Mouse (Mus musculus): ENCODE measurements around the gene Lta. TPM values are rescaled to one million over a fixed set of nuclear protein-coding genes. Genes with fewer than 3 reads are reported as not detected.
A peak's percentile ranks its signal among the peaks of the same experiment; 100 is the strongest.

The Lta gene
- total RNA-seq (2021): under 1 TPM; 0.42 to 0.72 TPM
- long read RNA-seq, experiment 1, partial matches to known transcripts: 0 of 1 reads
- long read RNA-seq, experiment 1, other reads (novel, unspliced or antisense): 1 of 1 reads
- long read RNA-seq, experiment 2: 0 reads

DNA sequence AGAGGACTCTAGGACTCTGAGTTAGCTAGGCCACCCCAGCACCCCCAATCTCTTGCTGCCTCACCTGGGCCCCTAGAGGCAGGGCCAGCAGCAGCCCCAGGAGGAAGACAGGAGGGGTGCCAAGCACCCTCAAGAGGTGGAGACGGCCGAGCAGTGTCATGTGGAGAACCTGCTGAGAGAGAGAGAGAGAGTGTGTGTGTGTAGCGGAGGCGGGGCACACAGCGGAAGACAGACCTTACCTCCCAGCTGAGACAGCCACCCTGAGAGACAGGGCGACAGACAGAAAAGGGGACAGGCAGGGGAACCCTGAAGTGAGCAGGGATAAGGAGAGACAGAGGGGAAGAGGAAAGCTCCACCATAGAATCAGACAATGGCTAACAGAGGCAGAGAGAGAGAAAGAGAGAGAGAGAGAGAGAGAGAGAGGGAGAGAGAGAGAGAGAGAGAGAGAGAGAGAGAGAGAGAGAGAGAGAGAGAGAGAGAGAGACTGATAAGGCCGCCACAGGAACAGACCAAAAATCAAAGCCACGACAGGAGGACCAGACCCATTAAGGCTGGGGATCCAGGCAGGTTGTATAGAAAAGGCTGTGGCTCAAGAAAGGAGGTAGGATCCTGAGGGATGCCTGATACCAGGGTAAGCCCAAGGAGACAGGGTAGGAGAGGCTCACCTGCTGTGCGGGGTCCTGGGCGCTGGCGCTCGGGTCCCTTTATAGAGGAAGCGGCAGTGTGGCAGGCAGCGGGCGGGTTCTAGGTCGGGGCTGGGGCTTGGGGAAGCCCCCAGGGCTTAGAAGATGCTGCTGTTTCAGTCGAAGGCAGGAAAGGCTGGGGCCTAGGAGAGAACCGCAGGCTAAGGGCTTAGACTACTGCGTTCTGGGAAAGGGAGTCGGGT, at the start of gene Lta:
Gene Lta, minus strand, starts transcription at position 858 of the 886 bp plus-strand sequence.
- intact Hi-C loops (cut with DNase I): loop anchor here (1.0 kb wide), 1 partner anchor 23 kb away; no protein-coding TSS in a partner anchor
- DNase-seq (ENCODE audit: low spot score in 2 of 2): no peak

DNA sequence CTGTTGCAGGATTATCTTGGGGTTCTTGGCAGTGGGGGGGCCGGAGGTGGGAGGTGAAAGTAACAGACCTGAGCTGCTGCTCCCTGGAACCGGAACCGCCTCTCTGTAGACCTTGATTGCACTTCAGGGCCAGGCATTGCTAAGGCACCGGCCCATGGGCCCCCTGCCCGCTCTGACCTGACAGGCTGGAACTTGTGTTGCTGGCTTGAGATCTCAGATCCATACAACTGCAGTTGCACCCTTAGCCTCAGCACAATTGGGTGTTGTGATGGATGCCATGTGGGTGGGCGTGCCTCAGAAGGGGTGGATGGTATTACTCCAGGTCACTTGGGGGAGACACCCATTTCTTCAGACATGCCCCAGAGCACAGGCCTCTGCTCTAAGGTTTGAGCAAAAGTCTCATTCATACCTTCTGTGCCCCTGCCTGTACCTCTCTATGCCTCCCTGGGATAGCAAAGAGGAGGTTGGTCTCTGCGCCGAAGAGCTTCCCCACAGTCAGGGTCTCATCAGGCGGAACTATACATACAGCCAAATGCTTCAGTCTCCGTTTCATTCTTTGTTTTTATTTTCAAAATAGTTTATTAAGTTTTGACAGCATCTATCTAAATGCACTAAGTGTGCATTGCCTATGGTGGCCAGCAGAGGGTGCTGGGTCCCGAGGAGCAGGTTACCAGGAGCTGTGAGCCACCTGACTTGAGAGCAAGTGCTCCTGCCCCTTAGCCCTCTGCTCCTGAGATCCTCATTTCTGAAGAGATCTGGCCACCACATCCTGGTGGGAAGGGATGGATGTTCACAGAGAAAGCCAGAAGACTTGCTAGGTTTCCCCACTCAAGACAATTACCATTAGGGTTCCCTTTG, 49.3 kb upstream of the Lta start:
- DNase-seq (ENCODE audit: low spot score in 2 of 2): peak in 1 of 2 experiments; percentile 57
- intact Hi-C loops (cut with DNase I): loop anchor here (5.0 kb wide), 1 partner anchor 48 kb away; no protein-coding TSS in a partner anchor

DNA sequence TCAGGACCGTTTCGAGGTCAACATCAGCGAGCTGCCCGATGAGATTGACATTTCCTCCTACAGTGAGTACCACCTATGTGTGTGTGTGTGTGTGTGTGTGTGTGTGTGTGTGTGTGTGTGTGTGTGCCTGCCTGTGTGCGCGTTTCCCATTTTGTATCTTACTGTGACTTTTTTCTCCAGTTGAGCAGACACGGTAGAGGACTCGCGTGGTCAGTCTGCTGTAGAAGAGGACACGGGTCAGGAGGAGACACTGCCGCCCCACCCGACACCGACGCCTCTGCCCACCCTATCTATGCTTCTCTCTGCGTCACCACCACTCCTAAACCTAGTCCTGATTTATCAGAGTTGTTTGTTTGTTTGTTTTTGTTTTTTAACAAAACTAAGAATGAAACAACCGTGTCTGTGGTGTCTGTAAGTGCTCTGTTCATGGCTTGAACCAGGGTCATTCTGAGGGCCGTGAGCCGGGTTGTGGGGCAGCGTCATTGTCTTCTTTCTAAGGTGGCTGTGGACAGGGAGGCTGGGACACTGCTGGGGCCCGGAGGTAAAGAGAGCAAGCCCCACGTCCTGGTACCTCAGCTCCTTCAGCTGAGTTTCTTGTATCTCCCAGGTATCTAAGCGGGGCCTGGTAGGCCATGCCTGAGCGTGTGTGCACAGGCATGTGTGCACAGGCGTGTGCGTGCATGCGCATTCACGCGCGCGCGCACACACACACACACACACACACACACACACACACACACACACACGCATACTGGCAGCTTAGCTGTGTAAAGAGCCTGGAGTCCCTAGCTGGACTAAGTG, 48.3 kb upstream of the Lta start:
- intact Hi-C loops (cut with DNase I): no loop called here
- no peak for DNase-seq (ENCODE audit: low spot score in 2 of 2)

DNA sequence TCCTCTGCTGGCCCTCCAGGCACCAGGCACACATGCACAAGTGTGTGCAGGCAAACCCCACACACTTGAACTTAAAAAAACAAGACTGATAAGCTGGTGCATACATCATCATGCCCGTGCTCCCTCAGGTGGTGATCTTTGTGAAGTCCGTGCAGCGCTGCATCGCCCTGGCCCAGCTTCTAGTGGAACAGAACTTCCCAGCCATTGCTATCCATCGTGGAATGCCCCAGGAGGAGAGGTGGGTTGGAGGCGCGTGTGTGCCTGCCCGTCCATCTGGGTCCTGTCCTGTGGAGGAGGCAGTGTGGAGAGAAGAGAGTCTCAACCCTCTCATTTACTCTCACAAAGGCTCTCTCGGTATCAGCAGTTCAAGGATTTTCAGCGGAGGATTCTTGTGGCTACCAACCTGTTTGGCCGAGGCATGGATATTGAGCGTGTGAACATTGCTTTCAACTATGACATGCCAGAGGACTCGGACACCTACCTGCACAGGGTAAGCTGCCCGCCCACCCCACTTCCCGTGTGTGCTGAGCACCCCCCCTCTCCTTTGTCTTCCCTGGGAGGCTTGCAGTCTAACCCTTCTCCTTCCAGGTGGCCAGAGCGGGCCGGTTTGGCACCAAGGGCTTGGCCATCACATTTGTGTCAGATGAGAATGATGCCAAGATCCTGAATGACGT, 47.6 kb upstream of the Lta start:
- no peak for DNase-seq (ENCODE audit: low spot score in 2 of 2)
- intact Hi-C loops (cut with DNase I): no loop called here

DNA sequence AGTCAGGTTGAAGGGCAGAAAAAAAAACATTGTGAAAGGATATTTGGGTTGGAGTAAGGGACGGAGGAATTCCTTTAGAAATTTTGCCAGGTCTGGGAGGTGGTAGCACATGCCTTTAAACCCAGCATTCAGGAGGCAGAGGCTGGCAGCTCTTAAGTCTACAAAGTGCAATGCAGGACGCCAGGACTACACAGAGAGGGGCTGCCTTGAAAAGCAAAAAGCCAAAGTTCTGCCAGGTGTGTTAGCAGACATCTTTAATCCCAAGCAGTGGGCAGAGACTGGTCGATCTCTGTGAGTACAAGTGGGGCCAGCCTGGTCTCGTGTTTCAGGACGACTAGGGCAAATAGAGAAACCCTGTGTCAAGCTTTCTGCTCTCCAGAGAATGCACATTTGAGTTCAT, 46.8 kb upstream of the Lta start:
- intact Hi-C loops (cut with DNase I): no loop called here
- DNase-seq (ENCODE audit: low spot score in 2 of 2): no peak

DNA sequence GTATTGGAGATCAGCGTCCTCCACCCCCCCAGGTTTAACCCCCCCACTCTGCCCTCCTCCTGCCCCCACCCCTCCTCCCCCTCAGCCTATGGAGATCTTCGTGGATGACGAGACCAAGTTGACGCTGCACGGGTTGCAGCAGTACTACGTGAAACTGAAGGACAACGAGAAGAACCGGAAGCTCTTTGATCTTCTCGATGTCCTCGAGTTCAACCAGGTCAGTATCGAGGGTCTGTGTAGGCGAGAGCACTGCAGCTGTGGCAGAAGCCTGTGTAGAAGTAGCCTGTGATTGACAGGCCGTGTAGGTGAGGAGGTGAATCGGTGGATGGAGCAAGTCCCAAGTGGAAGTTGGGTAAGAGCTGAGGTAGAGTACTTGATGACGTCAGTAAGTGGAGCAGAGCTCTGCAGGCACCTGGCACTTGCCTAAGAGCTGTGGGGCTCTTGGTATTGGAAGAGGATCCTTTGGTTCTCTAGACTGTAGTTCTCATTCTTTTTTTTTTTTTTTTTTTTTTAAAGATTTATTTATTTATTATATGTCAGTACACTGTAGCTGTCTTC, 46.1 kb upstream of the Lta start:
- intact Hi-C loops (cut with DNase I): no loop called here
- DNase-seq (ENCODE audit: low spot score in 2 of 2): no peak

DNA sequence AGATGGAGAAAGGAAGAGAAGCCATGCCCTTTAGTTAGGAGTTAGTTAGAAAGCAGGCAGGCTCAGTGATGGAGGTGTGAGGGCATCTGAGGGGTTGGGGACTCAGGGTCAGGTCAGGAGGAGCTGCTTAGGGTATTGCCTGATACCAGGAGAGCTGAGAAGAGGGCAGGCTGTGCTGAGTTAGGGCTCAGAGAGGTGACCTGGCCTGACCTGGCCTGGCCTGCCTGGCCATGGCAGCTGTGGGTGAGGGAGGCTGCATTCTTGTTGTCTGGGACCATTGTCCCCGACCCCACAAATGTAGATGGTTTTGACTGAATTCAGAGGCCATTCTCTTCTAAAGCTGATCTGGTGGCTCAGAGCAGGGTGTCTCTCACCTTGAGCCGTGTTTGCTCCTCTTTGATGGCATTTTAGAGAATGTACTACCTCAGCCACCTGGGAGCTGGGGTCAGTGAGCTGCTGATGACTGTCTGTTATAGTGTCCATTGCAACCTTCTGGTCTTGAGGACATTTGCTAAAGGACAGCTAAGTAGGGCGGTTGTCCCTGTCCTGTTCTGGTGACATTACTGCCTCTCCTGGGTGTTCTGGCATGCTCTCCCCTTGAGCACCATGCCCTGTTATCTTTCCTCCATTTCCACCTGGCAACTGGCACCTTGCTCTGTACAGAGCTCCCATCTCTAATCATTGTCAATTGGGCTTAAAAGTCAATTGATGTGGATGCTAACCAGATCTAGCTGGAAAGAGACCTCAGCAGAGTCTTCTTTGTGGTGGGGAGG, 45.4 kb upstream of the Lta start:
- no peak for DNase-seq (ENCODE audit: low spot score in 2 of 2)

DNA sequence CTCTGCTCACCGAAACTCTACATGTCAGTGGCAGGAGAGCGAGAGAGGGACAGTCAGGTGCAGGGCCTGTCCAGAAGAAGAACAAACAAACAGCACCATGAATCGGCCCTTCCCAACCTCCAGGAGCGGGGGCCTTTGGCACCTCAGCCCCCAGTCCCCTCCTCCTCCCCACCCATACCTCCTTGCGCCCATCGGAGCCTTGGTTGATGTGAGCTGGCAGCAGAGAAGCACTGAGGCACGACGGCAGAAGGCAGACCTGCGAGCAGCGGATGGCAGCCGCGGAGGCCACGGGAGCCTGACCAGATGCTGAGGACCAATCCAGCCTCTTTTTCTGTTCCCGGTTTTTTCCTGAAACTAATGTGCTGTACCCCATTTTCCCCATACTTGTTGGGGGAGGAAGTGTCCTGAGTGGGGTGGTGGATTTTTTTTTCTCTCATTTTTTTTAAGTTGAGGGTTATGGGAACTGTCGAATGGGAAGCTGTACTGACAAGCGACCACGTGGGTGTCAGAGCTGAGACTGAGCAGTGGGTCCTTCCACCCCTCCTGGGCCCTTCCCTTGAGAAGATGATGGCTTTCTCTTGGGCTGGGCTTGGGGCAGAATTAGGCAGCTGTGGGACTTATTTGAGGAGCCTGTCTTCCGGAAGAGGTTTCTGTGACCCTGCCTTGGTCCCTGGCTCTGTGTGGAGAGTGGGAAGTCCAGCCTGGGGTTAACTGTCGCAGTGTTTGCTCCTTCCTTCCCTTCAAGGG, 44.5 kb upstream of the Lta start:
- DNase-seq (ENCODE audit: low spot score in 2 of 2): no peak
- intact Hi-C loops (cut with DNase I): no loop called here

More for the DNA sequence above, 45.4 kb upstream of the Lta start:
- intact Hi-C loops (cut with DNase I): no loop called here

DNA sequence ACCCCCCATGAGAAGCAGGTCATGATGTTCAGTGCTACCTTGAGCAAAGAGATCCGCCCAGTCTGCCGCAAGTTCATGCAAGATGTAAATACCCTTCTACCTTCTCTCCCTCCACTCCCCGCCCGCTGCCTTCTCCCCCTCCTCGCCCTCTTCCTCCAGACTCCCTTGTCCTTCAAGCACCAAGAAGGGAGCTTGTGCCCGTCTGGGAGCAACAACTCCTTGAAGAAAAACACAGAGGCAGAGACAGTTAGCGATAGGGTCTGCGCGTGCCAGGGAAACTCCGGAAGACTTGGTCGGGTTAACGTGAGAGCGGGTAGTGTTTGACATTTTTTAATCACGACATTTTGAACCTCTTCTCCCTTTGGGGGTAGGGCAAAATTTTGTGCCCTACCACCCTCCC, 43.8 kb upstream of the Lta start:
- intact Hi-C loops (cut with DNase I): no loop called here
- no peak for DNase-seq (ENCODE audit: low spot score in 2 of 2)

DNA sequence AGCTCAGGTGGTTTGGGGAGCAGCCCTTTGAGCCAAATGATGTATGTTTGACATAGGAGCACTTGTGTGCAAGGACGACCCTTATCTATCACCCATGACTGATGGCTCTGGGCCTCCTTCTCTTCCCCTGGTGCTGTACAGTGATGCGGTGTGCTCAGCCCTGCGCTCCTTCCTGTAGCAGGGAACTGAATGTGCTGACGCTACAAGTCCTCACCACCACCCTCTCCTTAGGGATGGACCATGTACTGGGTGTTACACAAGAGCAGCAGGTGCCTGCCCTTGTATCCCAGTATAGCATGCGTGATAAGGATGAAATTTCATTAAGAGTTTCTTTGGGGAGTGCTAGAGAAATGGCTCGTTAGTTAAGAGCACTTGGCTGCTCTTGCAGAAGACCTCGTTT, 42.0 kb upstream of the Lta start:
- intact Hi-C loops (cut with DNase I): no loop called here
- no peak for DNase-seq (ENCODE audit: low spot score in 2 of 2)

DNA sequence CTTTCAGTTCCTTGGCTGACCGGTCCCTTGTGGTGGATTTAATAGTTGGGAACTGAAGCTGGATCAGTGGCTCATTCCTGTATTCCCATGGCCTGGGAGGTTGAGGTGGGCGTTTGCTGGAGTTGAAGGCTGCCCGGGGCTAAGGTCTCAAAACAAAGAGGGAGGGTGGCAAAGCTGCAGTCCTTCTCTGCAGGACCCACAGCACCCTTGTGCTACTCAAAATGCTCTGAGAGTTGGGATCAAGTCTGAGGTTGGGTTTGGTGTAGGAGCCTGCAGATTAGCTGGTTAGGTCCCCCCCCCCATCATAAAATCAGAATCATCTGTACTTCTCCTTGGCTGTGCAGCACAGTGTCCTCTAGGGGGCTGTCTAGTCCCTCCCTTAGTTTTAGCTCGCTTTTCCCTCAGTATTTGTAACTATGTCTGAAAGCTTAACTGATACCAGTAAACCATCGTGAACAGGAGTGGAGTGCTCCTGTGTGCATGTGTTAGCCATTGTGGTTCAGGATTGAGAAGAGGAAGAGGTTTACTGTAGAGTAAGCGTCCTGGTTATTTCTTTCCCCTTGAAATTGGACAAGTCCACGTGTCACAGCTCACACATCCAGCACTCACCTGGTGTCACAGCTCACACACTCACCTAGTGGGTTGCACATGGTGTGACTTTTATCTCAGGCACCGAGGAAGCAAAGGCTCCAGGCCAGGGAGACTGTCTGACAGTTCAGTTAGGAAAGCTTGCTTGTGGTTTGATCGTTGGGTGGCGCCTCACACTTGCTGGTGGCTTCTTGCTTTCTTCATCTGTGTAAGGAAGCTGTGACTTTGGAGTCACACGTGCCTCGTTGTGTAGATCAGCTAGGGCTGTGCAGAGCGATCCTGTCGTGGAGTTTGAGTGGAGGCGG, 40.8 kb upstream of the Lta start:
- peak in 1 of 2 experiments; percentile 40 for DNase-seq (ENCODE audit: low spot score in 2 of 2)
- intact Hi-C loops (cut with DNase I): no loop called here

DNA sequence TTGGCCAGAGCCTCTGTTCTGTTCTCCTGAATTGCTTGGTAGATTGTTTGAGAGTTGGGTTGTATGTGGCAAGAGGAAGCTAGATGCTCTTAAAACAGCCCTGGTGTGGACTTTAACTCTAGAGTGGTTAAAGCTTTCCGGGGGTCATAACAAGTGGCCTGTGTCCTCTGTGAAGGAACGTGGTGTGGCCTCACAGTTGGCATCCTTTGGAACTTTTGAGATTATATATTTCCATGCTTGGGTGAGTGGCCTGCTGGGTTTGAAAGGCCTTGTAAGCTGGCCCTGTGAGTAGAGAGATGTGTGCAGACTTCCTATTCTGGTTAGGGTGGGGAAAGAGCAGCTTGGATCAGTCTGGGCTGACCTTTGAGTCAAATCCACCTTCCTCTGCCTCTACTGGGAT, 39.8 kb upstream of the Lta start:
- intact Hi-C loops (cut with DNase I): no loop called here
- DNase-seq (ENCODE audit: low spot score in 2 of 2): peak in 1 of 2 experiments; percentile 5

DNA sequence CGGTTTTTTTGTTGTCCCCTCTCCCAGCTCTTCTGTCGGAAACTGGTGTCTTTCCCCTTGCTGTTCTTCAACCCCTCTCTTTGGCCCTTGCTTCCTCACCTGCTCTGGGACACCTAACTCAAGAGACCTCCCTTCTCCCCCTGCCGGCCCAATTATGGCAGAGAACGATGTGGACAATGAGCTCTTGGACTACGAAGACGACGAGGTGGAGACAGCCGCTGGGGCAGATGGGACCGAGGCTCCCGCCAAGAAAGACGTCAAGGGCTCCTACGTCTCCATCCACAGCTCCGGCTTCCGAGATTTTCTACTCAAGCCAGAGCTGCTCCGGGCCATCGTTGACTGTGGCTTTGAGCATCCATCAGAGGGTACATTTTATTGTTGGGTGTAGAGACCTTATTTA, 37.9 kb upstream of the Lta start:
- DNase-seq (ENCODE audit: low spot score in 2 of 2): peak; percentile 47 to 67
- intact Hi-C loops (cut with DNase I): no loop called here

DNA sequence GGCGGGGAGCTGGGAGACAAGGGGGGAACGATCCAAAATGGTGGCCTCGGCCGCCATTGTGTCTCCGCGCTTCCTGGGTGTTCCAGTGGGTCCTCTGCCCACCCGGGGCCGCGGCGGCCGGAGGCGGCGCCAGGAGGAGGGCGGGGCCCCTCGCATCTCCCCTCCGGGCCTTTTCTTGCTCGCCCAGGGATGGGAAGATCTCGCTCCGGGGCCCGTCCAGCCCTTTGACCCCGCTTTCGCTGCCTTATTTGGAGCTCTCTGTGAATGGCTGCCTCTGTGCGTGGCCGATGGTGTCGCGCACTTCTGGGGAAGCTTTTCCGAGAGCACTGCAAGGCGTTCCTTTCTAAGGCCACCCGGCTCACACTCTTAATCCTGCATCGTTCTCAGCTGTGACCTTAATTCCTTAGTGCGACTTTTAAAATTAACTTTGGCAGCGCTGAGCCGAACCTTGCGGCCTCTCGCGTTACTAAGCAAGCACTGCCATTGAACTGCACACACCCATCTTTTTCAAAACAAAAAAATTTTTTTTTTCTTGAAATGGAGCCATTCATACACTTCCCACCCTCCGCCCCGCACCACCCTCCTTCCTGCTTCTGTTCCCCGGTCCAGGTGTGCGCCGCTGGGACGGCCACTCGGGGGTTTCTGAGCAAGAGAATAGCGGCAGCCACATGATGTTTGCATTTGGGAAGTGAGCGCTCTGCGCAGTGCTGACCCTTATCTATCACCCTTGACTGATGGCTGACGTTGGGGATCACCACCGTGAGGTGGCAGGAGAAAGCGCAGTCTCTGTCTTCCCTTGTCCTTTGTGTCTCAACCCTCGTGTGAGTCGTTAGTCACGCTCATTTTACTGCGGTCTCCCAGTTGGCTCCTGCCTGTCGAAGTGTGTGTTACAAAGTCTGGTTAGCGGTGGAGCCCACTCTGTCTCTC, 37.1 kb upstream of the Lta start:
- intact Hi-C loops (cut with DNase I): no loop called here
- DNase-seq (ENCODE audit: low spot score in 2 of 2): peak; percentile 54 to 75
